Mouse (Mus musculus): ENCODE measurements around the gene Cacnb1.

GRCm38 (mm10) chr11:98049672-98050519 is 27.1 kb upstream of the Cacnb1 start:
- TF ChIP-seq ZNF384 (IDR thresholded peaks at IDR 0.05; ENCODE audit: low read depth, low read length) (no peak), HCFC1 (IDR thresholded peaks at IDR 0.05; ENCODE audit: borderline replicate concordance, insufficient read depth, low read length) (no peak), ZC3H11A (IDR thresholded peaks at IDR 0.05; ENCODE audit: borderline replicate concordance, low read depth, low read length) (no peak)

Measured in ES-E14 (cell line).